Mouse (Mus musculus) embryonic facial prominence, embryonic 10.5 days (tissue): ENCODE results near the gene Rab3il1. TPM values are rescaled to one million over a fixed set of nuclear protein-coding genes. Genes with fewer than 3 reads are reported as not detected.
"Not testable (repeated sequence)": the region's sequence is repeated elsewhere in the genome, so short reads cannot be mapped to it uniquely, and the experiment has no call there.

Experiments
- DNase-seq: peaks from one replicate; pipeline ENCODE4 v3.0.0-alpha.2; 2017; ENCODE audit warnings: low spot score
- H3K27ac ChIP-seq: fragments of 300-500 bp; sonication (generic); replicated peaks from 2 replicates; pipeline ENCODE4 v1.5.1; 2016; ENCODE audit warnings: mild to moderate bottlenecking
- H3K27me3 ChIP-seq: fragments of 300-500 bp; sonication (generic); replicated peaks from 2 replicates; pipeline ENCODE4 v1.6.1; 2016; ENCODE audit warnings: low read depth, mild to moderate bottlenecking; ENCODE audit not compliant: poor library complexity, severe bottlenecking
- H3K36me3 ChIP-seq: fragments of 300-500 bp; sonication (generic); replicated peaks from 2 replicates; pipeline ENCODE4 v1.6.1; 2016; ENCODE audit warnings: mild to moderate bottlenecking, moderate library complexity
- H3K4me1 ChIP-seq: fragments of 300-500 bp; sonication (generic); 2 replicates; pipeline ENCODE4 v1.6.1; 2016
- H3K4me3 ChIP-seq: fragments of 300-500 bp; sonication (generic); 2 replicates; pipeline ENCODE4 v1.5.1; 2016; ENCODE audit warnings: mild to moderate bottlenecking, moderate library complexity
- H3K9me3 ChIP-seq: fragments of 300-500 bp; sonication (generic); 2 replicates; pipeline ENCODE4 v1.6.1; 2016; ENCODE audit warnings: mild to moderate bottlenecking
- WGBS: fragments of 180-500 bp; shearing (Covaris S2); methylation state at CpG from one replicate; pipeline ENCODE4 v1.1.7; 2016; 5-methylcytosine and 5-hydroxymethylcytosine counted together
- polyA plus RNA-seq: library from polyadenylated mRNA; unstranded; fragments of >200 nt; fragmentation: Nextera tagmentation; extraction: Ambion mirVana; gene quantifications from 2 replicates; pipeline ENCODE4 v1.2.1, GENCODE M21; 2016

Gene Rab3il1
- polyA plus RNA-seq, 1 experiment from 2014 or later: 57.4 TPM

DNA sequence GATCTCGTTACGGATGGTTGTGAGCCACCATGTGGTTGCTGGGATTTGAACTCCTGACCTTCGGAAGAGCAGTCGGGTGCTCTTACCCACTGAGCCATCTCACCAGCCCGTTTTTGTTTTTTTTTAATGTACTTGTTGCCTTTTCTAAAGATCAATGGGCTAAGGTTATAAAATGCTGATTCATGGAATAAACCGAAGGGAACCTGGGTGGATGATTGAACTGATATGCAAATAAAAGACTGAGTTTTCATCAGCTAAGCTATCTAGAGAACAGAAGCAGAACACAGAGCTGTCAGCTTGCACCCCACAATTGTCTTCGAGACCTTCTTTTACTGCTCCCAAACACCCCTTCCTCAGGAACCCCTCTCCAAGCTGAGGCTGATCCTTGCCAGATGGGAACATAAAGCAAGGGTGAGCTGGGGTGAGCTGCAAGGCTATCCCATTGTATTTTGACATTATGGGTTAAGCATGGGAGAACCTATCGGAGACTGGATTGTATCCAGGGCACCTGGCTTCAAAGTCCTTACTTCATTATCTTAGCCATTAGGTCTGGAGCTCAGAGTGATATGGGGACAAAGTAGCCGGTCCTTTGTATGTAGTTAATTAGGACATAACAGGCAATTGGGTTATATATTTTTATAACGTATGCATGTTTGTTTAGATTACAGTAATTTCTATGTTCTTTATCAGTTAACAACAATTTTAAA is 33.2 kb upstream of the Rab3il1 start:
- Histone ChIP-seq H3K27me3 (no peaks in the 10 kb centered on the region), H3K27ac (no peak overlapping the region), H3K4me3 (no peak overlapping the region), H3K4me1 (peaks cover 11% of the 10 kb centered on the region), H3K36me3 (no peaks in the 10 kb centered on the region), H3K9me3 (no peaks in the 10 kb centered on the region)
- DNase-seq: no peak
- WGBS: 85% methylated on average over 10 of the region's 10 CpGs

DNA sequence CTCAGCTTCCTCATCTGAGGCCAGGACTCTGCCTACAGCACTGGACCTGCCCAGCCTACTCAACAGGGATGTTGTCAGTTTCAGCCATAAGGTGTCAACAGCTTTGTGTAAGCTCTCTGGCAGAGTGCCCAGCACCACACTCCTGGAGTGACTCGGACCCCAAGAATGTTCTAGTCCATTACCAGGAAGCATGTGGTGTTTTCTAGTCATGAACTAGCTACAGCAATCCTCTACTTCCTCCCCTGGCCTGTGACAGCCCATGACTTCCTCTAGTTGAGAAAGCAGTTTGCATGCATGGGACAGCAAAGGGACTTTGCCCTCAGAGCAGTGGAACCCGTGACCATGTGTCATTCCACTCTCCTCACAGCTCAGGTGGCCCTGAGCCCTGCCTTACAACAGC is 26.6 kb upstream of the Rab3il1 start:
- H3K27me3 ChIP-seq, H3K9me3 ChIP-seq, H3K36me3 ChIP-seq, H3K4me3 ChIP-seq, DNase-seq: not testable (repeated sequence)
- H3K27ac ChIP-seq: 0 out of 2 replicates have a peak overlapping the region, but pooled peaks have one; percentile 10
- WGBS: 74% methylated on average over 2 of the region's 2 CpGs
- peaks cover 14% of the 10 kb centered on the region for H3K4me1 ChIP-seq

DNA sequence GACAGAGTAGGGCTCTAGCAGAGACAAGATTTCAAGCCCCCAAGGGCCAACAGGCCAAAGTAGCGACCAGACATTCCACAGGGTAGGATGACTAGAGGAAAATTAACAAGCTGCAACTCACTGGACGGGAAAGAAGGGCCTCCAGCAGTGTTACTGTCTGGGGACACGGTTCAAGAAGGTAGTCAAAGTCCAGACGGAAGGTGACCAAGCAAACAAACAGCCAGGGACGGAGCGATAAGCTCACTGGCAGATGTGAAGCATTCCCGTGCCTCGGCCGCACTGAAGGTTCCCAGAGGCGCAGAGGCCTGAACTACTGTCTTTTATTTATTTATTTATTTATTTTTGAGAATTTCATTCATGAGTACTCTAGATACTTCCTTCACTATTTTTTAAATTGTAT is 24.4 kb upstream of the Rab3il1 start:
- Histone ChIP-seq H3K27ac (no peak overlapping the region), H3K4me1 (peaks cover 22% of the 10 kb centered on the region), H3K27me3 (no peaks in the 10 kb centered on the region), H3K4me3 (no peak overlapping the region), H3K36me3 (no peaks in the 10 kb centered on the region), H3K9me3 (no peaks in the 10 kb centered on the region)
- DNase-seq: no peak
- 77% methylated on average over 10 of the region's 10 CpGs for WGBS

DNA sequence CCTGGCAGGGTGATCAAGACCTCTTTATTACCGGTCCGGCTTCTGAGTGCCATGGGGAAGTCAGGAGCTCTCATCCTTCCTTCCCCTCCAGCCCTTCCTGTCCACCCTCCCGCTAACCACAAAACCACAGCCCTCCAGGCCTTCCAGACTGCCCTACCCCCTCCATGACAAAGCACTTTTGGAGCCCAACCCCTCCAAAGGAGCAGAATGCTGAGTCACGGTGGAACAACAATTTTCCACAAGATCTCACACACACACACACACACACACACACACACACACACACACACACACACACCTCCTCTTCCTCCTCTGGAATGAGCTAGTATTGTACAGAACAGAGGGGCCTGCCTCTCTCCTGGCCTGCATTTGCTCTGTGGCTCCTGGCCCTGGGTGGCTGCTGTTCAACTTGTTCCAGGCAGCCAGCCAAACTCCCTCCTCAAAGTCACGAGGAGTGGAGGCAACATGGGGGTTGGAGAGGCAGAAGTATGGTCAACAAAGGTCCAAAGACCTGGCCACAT is 23.0 kb upstream of the Rab3il1 start:
- Histone ChIP-seq H3K36me3 (no peaks in the 10 kb centered on the region), H3K4me3 (no peak overlapping the region), H3K9me3 (no peaks in the 10 kb centered on the region), H3K27me3 (no peaks in the 10 kb centered on the region), H3K27ac (no peak overlapping the region; the same call in 1 of the 2 replicates), H3K4me1 (peaks cover 26% of the 10 kb centered on the region)
- no peak for DNase-seq
- WGBS: 52% methylated on average over 5 of the region's 5 CpGs

DNA sequence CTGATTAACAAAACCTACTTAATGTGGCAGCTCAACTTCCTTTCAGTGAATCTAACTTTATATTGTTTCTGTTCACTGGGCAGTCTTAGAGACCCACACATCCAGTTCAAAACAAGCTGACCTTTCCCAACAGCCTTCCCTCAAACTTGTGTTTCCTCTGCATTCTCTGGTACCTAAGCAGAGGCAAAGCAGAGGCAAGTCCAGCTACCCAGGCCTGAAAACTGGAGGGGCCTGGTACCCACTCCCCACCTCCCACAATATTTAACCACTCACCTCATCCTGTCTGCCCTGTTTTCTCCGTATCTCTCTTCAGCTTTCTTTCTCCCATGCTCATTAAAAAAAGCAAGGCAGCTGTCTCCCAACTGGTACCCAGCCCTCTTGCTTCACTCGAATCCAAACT is 22.3 kb upstream of the Rab3il1 start:
- H3K4me1 ChIP-seq: peaks cover 32% of the 10 kb centered on the region
- H3K27me3 ChIP-seq: no peaks in the 10 kb centered on the region
- H3K4me3 ChIP-seq: no peak overlapping the region
- H3K9me3 ChIP-seq: no peaks in the 10 kb centered on the region
- H3K36me3 ChIP-seq: peaks cover 5% of the 10 kb centered on the region
- no peak for DNase-seq
- 83% methylated on average over 2 of the region's 2 CpGs for WGBS
- H3K27ac ChIP-seq: no peak overlapping the region; the same call in 1 of the 2 replicates

DNA sequence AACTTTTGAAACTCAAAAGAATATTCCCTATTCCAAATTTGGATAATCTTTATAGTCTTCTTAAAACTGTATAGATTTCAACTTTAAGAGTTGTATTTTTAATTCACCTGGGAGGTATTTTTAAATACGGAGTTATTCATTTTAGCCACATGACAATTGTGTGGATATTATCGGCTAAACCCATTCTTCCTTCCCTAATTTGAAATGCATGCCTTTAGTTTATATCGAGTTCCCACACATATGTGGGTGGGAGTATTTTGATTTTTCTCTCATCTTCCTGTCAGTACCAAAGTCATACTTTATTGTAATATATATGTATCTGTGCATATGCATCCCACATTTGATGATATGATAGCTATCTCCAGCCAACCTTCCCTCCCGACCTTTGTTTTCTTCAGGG is 21.2 kb upstream of the Rab3il1 start, which contains the start of gene Fth1:
Gene Fth1, plus strand, starts transcription at position 341 of the 400 bp plus-strand sequence.
- Histone ChIP-seq H3K27ac (peak within 1 kb of the TSS; percentile 94; the same call in 1 of the 2 replicates), H3K4me3 (no peak within 1 kb of the TSS), H3K4me1 (peaks cover 32% of the 10 kb centered on the region), H3K9me3 (no peaks in the 10 kb centered on the region), H3K36me3 (peaks cover 16% of the 10 kb centered on the region), H3K27me3 (no peaks in the 10 kb centered on the region)
- WGBS: 89% methylated on average over 4 of the region's 4 CpGs
- DNase-seq: no peak

DNA sequence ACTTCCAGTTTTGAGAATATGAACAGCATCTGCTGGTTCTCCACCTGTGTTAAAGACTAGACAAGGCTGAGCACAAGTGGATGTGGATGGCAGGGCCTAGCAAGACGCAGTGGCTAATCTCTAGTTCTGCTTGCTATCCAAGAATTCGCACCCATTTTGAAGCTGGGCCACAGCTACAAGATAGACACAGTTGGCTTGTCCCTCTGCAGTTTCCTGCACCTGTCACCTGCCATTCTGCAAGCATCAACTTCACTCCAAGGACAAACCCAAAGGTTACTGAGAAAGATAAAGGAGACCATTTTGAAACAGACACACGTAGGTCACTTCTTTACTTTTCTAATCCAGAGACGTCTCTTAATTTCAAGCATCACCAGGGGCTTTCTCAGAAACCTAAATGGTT is 19.8 kb upstream of the Rab3il1 start:
- Histone ChIP-seq H3K9me3 (no peaks in the 10 kb centered on the region), H3K36me3 (peaks cover 29% of the 10 kb centered on the region), H3K27ac (peak overlapping the region; percentile 94), H3K4me3 (peak overlapping the region; percentile 89), H3K4me1 (peaks cover 29% of the 10 kb centered on the region), H3K27me3 (no peaks in the 10 kb centered on the region)
- no peak for DNase-seq
- WGBS: 68% methylated on average over 4 of the region's 4 CpGs

DNA sequence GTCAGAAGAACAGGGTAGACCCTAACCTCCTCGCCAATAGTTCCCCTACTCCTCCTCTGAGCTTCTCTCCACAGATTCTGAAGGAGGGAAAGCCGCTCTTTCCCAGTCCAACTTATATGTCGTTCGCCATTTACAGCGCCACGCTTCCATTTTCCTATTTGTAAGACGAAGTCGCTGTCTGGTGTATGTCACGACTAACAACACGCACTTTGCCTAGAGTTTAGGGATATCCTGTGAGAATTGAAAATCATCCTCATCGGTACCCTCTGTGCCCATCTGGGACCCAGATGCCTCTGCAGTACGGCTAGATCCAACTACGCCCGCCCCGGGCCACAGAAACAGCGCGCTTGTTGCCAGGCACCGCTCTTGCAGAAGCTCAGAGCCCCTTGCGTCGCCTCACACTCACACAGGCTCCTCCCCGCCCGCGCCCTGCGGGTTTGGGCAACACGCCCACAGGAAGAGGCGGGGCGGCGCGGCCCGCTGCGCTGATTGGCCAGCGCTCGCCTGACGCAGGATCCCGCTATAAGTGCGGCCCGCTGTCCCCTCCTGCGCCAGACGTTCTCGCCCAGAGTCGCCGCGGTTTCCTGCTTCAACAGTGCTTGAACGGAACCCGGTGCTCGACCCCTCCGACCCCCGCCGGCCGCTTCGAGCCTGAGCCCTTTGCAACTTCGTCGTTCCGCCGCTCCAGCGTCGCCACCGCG is 19.2 kb upstream of the Rab3il1 start:
- H3K9me3 ChIP-seq: no peaks in the 10 kb centered on the region
- peaks cover 32% of the 10 kb centered on the region for H3K36me3 ChIP-seq
- peak overlapping the region; percentile 89 for H3K4me3 ChIP-seq
- H3K27me3 ChIP-seq: no peaks in the 10 kb centered on the region
- peaks cover 36% of the 10 kb centered on the region for H3K4me1 ChIP-seq
- under 1% methylated on average over 59 of the region's 59 CpGs for WGBS
- DNase-seq: peak; percentile 99
- H3K27ac ChIP-seq: peak overlapping the region; percentile 94

DNA sequence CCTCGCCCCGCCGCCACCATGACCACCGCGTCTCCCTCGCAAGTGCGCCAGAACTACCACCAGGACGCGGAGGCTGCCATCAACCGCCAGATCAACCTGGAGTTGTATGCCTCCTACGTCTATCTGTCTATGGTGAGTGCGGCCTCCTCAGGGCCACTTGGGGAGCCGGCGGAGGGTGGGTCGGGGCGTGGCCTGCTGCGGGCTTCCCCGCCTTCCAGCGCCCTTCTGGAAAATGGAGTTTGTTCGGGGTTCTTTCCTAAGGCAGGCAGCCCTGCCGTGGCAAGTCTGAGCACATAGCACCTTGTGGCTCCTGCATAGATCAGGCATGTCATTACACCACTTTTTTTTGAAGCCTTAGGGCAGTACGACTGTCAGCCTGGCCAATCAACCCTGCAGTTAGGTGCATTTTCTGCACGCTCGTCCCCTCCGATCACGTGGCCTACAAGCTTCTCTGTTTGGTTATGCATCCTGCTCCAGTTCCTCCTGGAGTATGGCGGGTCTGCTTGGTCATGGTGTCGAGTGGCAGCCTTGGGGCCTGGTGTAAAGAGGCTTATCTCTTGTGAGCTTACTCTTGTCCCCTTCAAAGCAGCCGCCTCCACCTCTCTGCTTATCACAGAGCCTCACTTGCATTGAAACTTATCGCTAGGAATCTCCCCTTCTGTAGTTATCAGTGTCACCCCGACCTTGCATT is 18.5 kb upstream of the Rab3il1 start:
- Histone ChIP-seq H3K27me3 (no peaks in the 10 kb centered on the region), H3K9me3 (no peaks in the 10 kb centered on the region), H3K36me3 (peaks cover 32% of the 10 kb centered on the region), H3K27ac (peak overlapping the region; percentile 94), H3K4me3 (peak overlapping the region; percentile 89), H3K4me1 (peaks cover 43% of the 10 kb centered on the region)
- peak; percentile 79 for DNase-seq
- WGBS: 1% methylated on average over 31 of the region's 31 CpGs

DNA sequence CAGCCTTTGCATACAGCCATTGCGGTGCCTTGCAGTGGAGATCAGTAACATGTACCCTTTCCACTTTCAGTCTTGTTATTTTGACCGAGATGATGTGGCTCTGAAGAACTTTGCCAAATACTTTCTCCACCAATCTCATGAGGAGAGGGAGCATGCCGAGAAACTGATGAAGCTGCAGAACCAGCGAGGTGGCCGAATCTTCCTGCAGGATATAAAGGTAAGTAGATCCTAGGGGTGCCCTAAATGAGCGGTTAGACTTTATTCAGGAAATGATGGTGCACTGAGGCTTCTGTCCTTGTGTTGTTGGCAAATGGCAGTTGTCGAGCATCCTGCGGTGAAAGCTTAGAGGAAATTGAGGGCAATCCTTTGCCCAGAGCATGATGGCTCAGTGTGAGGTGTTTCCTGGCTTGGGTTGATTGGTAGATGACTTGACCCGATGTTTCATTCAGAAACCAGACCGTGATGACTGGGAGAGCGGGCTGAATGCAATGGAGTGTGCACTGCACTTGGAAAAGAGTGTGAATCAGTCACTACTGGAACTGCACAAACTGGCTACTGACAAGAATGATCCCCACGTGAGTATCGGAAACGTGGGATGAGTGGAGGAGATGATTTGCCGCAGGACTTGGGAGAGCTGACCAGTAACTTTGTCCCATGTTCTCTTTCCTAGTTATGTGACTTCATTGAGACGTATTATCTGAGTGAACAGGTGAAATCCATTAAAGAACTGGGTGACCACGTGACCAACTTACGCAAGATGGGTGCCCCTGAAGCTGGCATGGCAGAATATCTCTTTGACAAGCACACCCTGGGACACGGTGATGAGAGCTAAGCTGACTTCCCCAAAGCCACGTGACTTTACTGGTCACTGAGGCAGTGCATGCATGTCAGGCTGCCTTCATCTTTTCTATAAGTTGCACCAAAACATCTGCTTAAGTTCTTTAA is 17.1 kb upstream of the Rab3il1 start:
- H3K27ac ChIP-seq: no peak overlapping the region
- H3K9me3 ChIP-seq: no peaks in the 10 kb centered on the region

DNA sequence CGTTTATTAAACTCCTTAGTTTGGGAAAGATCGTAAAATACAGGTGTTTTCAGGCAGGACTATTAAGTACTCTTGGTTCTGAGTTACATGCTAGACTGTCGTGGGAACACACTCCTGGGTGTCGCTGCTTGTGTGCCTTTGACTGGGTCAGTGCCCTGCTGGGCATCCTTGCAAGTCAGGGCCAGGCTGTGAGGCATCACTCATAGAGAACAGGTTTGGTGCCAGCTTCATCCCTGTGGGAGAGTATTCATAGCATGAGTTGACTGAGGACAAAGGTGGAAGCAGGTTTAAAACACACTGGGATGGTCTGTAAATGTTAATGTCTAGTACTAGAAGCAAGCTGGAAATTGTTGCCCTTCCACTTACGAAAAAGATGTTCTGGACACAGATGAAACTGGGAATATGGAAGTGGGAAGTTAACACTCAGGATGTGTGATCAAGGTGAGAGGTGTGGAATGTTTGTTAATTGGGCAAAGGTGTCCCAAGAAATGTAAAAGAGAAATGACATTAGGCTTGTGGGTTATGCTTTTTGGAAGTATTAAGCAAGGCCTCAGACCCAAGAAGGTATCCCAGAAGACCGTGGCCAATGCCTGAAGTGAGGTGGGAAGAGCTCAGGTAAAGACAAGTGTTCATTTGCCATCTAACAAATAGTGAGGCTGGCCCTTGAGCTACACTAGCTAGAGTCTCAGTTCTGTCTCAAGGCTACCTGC is 16.1 kb upstream of the Rab3il1 start:
- no peak overlapping the region for H3K27ac ChIP-seq
- peaks cover 50% of the 10 kb centered on the region for H3K4me1 ChIP-seq
- H3K36me3 ChIP-seq: peaks cover 32% of the 10 kb centered on the region
- H3K9me3 ChIP-seq: no peaks in the 10 kb centered on the region
- H3K27me3 ChIP-seq: no peaks in the 10 kb centered on the region
- DNase-seq: no peak
- WGBS: 90% methylated on average over 6 of the region's 6 CpGs
- no peak overlapping the region for H3K4me3 ChIP-seq

More for the DNA sequence above, 17.1 kb upstream of the Rab3il1 start:
- WGBS: 92% methylated on average over 20 of the region's 20 CpGs
- H3K27me3 ChIP-seq: no peaks in the 10 kb centered on the region
- H3K4me1 ChIP-seq: peaks cover 40% of the 10 kb centered on the region
- H3K36me3 ChIP-seq: peaks cover 32% of the 10 kb centered on the region
- no peak for DNase-seq
- H3K4me3 ChIP-seq: peak overlapping the region; percentile 89
